Mouse (Mus musculus) megakaryocyte, embryonic 14.5 days (primary cell): ENCODE measurements around the gene Gnat1.

Experiments
- FLI1 ChIP-seq: IDR thresholded peaks from 2 replicates; pipeline ENCODE4 v1.6.1; 2012; ENCODE audit warnings: low read length, inconsistent platforms, mixed read lengths
- GATA1 ChIP-seq: IDR thresholded peaks from 3 replicates; pipeline ENCODE4 v1.6.1; 2012; ENCODE audit warnings: mixed read lengths, low read length, inconsistent platforms, borderline replicate concordance

DNA sequence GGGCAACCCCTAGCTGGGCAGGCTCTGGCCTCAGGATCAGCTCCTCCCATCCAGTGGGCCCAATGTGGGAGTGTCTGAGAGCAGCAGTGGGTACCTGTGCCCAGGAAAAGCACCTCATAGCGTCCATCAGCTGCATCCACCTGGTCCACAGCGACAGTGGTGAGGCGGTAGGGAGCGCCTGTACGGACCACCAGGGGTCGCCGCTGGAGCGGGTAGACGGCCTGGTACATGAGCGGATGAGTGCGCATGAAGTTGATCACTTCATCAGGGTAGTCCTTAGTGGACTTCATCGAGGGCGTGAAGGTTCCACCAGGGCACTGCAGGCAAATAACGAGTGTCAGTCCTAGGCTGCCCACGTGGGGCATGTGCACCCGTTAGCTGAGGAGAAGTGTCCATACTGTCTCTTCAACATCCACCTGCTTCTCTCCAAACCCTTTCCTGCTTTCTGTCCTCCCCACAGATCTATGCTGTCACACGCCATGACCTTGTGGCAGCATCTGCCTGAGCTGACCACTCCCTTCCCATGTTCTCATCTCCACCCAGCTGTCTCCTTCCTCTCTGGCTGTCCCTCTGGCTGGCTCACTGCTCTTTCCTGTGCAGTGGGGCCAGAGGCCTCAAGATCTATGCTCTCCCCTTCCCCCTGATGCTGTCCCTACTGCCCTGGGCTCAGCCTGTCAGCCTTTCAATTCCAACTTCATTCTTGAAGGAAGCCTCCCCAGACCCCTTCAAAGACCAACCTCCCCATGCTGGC, 5.9 kb upstream of the Gnat1 start:
- no peak for TF ChIP-seq GATA1
- no peak for TF ChIP-seq FLI1
